Mouse (Mus musculus) heart, postnatal 10 days (tissue): ENCODE measurements around the gene Cklf. TPM values are rescaled to one million over a fixed set of nuclear protein-coding genes. Genes with fewer than 3 reads are reported as not detected.

Source experiments
- DNase-seq, 2 experiments: peaks; one replicate each; pipeline ENCODE4 v3.0.0; 2021
- intact Hi-C: fragments of 180-260 bp; cut with DNase I; formaldehyde crosslinking; loops from one replicate; pipeline ENCODE4 v1.15.1; 2025
- total RNA-seq, 2 experiments: library from RNA; stranded (reverse); gene quantifications; 2 replicates each; pipeline ENCODE4 v1.2.3; 2021

Cklf gene
- total RNA-seq: 10 to 100 TPM; 10.1 to 10.6 TPM

GRCm38 (mm10) chr8:104250439-104251367, at the start of gene Cklf:
Gene Cklf, plus strand, starts transcription at chr8:104250861.
- intact Hi-C loops: loop anchor here (2.0 to 5.0 kb wide), 2 partner anchors 90 to 192 kb away; partner anchors contain the start of gene Dync1li2
- peak; percentile 88 to 89 for DNase-seq

GRCm38 (mm10) chr8:104201622-104202021, 49.0 kb upstream of the Cklf start:
- DNase-seq: no peak
- intact Hi-C loops: no loop called here

- intact Hi-C loops: no loop called here
Observed at GRCm38 (mm10) chr8:104202320-104202719, 48.3 kb upstream of the Cklf start.

GRCm38 (mm10) chr8:104205292-104205691, 45.4 kb upstream of the Cklf start:
- intact Hi-C loops: no loop called here
- DNase-seq: no peak

More at GRCm38 (mm10) chr8:104202320-104202719, 48.3 kb upstream of the Cklf start:
- DNase-seq: no peak

GRCm38 (mm10) chr8:104217601-104218000, 33.1 kb upstream of the Cklf start:
- intact Hi-C loops: no loop called here
- no peak for DNase-seq

GRCm38 (mm10) chr8:104219079-104219478, 31.6 kb upstream of the Cklf start:
- intact Hi-C loops: loop anchor here (1.0 kb wide), 2 partner anchors 73 to 134 kb away; no protein-coding TSS in a partner anchor
- peak; percentile 46 to 70 for DNase-seq

GRCm38 (mm10) chr8:104219806-104220205, 30.9 kb upstream of the Cklf start:
- intact Hi-C loops: loop anchor here (1.0 to 5.0 kb wide), 3 partner anchors 74 to 188 kb away; no protein-coding TSS in a partner anchor
- peak; percentile 80 to 90 for DNase-seq

GRCm38 (mm10) chr8:104227048-104227447, 23.6 kb upstream of the Cklf start:
- intact Hi-C loops: no loop called here
- DNase-seq: no peak

- no peak for DNase-seq
- intact Hi-C loops: no loop called here
Observed at GRCm38 (mm10) chr8:104230377-104230776, 20.3 kb upstream of the Cklf start.

- intact Hi-C loops: no loop called here
- no peak for DNase-seq
Observed at GRCm38 (mm10) chr8:104232039-104232438, 18.6 kb upstream of the Cklf start.

- intact Hi-C loops: no loop called here
- DNase-seq: no peak
Observed at GRCm38 (mm10) chr8:104232919-104233318, 17.7 kb upstream of the Cklf start.

- peak in 1 of 2 experiments; percentile 5 for DNase-seq
- intact Hi-C loops: no loop called here
Observed at GRCm38 (mm10) chr8:104234573-104234972, 16.1 kb upstream of the Cklf start.

- no peak for DNase-seq
- intact Hi-C loops: no loop called here
Observed at GRCm38 (mm10) chr8:104239418-104239861, 11.2 kb upstream of the Cklf start.

- no peak for DNase-seq
- intact Hi-C loops: no loop called here
Observed at GRCm38 (mm10) chr8:104242038-104242644, 8.5 kb upstream of the Cklf start.

GRCm38 (mm10) chr8:104246621-104247020, 4.0 kb upstream of the Cklf start:
- DNase-seq: no peak
- intact Hi-C loops: no loop called here

- peak; percentile 27 to 34 for DNase-seq
- intact Hi-C loops: no loop called here
Observed at GRCm38 (mm10) chr8:104247054-104247907, 3.4 kb upstream of the Cklf start.

GRCm38 (mm10) chr8:104247908-104248275, 2.8 kb upstream of the Cklf start:
- intact Hi-C loops: no loop called here
- peak; percentile 12 to 26 for DNase-seq

- intact Hi-C loops: no loop called here
- peak; percentile 80 to 84 for DNase-seq
Observed at GRCm38 (mm10) chr8:104248276-104248675, 2.4 kb upstream of the Cklf start, which contains the start of gene Tk2. Gene Tk2, minus strand, starts transcription at chr8:104248558.

- no peak for DNase-seq
Observed at GRCm38 (mm10) chr8:104249442-104249996, 1.1 kb upstream of the Cklf start.

GRCm38 (mm10) chr8:104251461-104251860, 800 bp downstream of the Cklf start:
- intact Hi-C loops: loop anchor here (2.0 to 5.0 kb wide), 2 partner anchors 89 to 191 kb away; partner anchors contain the start of gene Dync1li2
- DNase-seq: no peak

More at GRCm38 (mm10) chr8:104249442-104249996, 1.1 kb upstream of the Cklf start:
- intact Hi-C loops: no loop called here
